Mouse (Mus musculus): ENCODE data around the gene Plscr1. TPM values are rescaled to one million over a fixed set of nuclear protein-coding genes. Genes with fewer than 3 reads are reported as not detected.

The Plscr1 gene
- polyA plus RNA-seq, 1 experiment from 2014 or later = 9.8 TPM

- H3K36me3 ChIP-seq (ENCODE audit: inconsistent target) = no peaks in the 10 kb centered on the region
- WGBS (ENCODE audit: missing documents) = 94% methylated on average over 7 of the region's 8 CpGs
- no peak overlapping the region for H3K27ac ChIP-seq
- H3K4me3 ChIP-seq (ENCODE audit: inconsistent target) = no peak overlapping the region
- no peaks in the 10 kb centered on the region for H3K79me2 ChIP-seq (ENCODE audit: inconsistent target)
These were observed 56.2 kb downstream of the Plscr1 start for GRCm38 (mm10) chr9:92305620-92306220.

GRCm38 (mm10) chr9:92309077-92309476 is 59.5 kb downstream of the Plscr1 start, which contains the start of gene 1700057G04Rik:
1700057G04Rik (plus strand) TSS chr9:92309377.
- no peak within 1 kb of the TSS for H3K27ac ChIP-seq
- no peaks in the 10 kb centered on the region for H3K36me3 ChIP-seq (ENCODE audit: inconsistent target)
- no peak within 1 kb of the TSS for H3K4me3 ChIP-seq (ENCODE audit: inconsistent target)
- WGBS (ENCODE audit: missing documents) = 100% methylated on average over 1 of the region's 1 CpGs
- no peaks in the 10 kb centered on the region for H3K79me2 ChIP-seq (ENCODE audit: inconsistent target)

- Histone ChIP-seq H3K36me3 (ENCODE audit: inconsistent target) (no peaks in the 10 kb centered on the region), H3K27ac (no peak overlapping the region)
- WGBS (ENCODE audit: missing documents) = 100% methylated on average over 3 of the region's 3 CpGs
These were observed 67.2 kb downstream of the Plscr1 start for GRCm38 (mm10) chr9:92316791-92317190.

More at GRCm38 (mm10) chr9:92316791-92317190, 67.2 kb downstream of the Plscr1 start:
- H3K4me3 ChIP-seq (ENCODE audit: inconsistent target) = no peak overlapping the region
- no peaks in the 10 kb centered on the region for H3K79me2 ChIP-seq (ENCODE audit: inconsistent target)

Other genes with a start within 250 kb of the Plscr1 start
- not detected in 3 replicates for gene Plscr5, start 56.8 kb upstream of the Plscr1 start, polyA plus RNA-seq (2018)
- gene Plscr2, start 25.9 kb downstream of the Plscr1 start, polyA plus RNA-seq (2018) = not detected in 3 replicates
- not detected in 3 replicates for gene 1700057G04Rik, start 59.6 kb downstream of the Plscr1 start, polyA plus RNA-seq (2018)
- gene Plscr4, start 207.6 kb downstream of the Plscr1 start, polyA plus RNA-seq (2018) = 6.0 to 8.2 TPM (median 7.9 TPM) in 3 replicates